16 mouse cellular contexts compared by ENCODE assay signal in the genomic region with DNA sequence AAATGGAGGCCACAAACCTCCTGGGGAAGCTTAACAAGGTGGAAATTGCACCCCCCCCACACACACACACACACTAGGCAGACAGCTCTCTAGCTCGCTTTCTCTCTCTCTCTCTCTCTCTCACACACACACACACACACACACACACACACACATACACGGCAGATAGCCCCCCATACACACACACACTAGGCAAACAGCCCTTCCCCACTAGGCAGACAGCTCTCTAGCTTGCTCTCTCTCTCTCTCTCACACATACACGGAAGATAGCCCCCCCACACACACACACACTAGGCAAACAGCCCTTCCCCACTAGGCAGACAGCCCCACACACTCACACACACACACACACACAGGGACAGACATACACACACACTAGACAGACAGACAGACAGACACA. TPM values are rescaled to one million over a fixed set of nuclear protein-coding genes. Genes with fewer than 3 reads are reported as not detected.
DNase-seq lines count a peak whose midpoint lies in the region; ATAC-seq and TF ChIP-seq lines count a peak whose summit lies in the region.
"Had no signal": no experiment of that assay in that cellular context is flagged by ENCODE, and none has a peak within 500 bp of the region (broad histone marks: within the 10 kb centered on the region; RNA-seq: fewer than 3 reads in every experiment).

No protein-coding gene starts in this region.

- no peak for TF ChIP-seq POLR2A in small intestine, adult 2 months (IDR thresholded peaks at IDR 0.05; ENCODE audit: low read depth, low read length)

- TF ChIP-seq CTCF in small intestine, adult 2 months (IDR thresholded peaks at IDR 0.05; ENCODE audit: extremely low read depth, insufficient read length, insufficient replicate concordance, low read depth, low read length), result no peak

- H3K9me3 ChIP-seq in heart, embryonic 12.5 days (replicated peaks), result no peaks in the 10 kb centered on the region
- no peaks in the 10 kb centered on the region for H3K9me3 ChIP-seq in limb, embryonic 12.5 days
- H3K9me3 ChIP-seq in limb, embryonic 10.5 days (replicated peaks), result no peaks in the 10 kb centered on the region
- no peaks in the 10 kb centered on the region for H3K9me3 ChIP-seq in embryonic facial prominence, embryonic 14.5 days (ENCODE audit: control insufficient read depth, low read length)
- H3K9me3 ChIP-seq: forebrain, embryonic 10.5 days; liver, embryonic 15.5 days; midbrain, embryonic 10.5 days had no signal

- intact Hi-C loops in heart, postnatal 14 days (cut with DNase I), result loop anchor here (5.0 kb wide), 1 partner anchor 50 kb away; the partner anchor contains the start of gene Abcc5

- peak overlapping the region; percentile 97 for H3K27ac ChIP-seq in heart, embryonic 12.5 days (ENCODE audit: poor library complexity, severe bottlenecking)
- peak overlapping the region; percentile 53; the same call in 1 of the 2 replicates for H3K27ac ChIP-seq in limb, embryonic 12.5 days
- H3K27ac ChIP-seq in limb, embryonic 10.5 days, result no peak overlapping the region
- H3K27ac ChIP-seq in embryonic facial prominence, embryonic 14.5 days (replicated peaks; ENCODE audit: low read depth, low read length), result peak overlapping the region; percentile 72
- peak overlapping the region; percentile 22; the same call in 1 of the 2 replicates for H3K27ac ChIP-seq in small intestine, adult 2 months (ENCODE audit: insufficient read depth, low read depth, low read length)
- H3K27ac ChIP-seq: forebrain, embryonic 10.5 days; hindbrain, postnatal 0 days; left cerebral cortex, adult 2 months; liver, embryonic 15.5 days; midbrain, embryonic 10.5 days had no signal

- no peaks in the 10 kb centered on the region for H3K36me3 ChIP-seq in heart, embryonic 12.5 days
- no peaks in the 10 kb centered on the region for H3K36me3 ChIP-seq in limb, embryonic 12.5 days
- H3K36me3 ChIP-seq in limb, embryonic 10.5 days, result no peaks in the 10 kb centered on the region
- H3K36me3 ChIP-seq in embryonic facial prominence, embryonic 14.5 days (ENCODE audit: control insufficient read depth, insufficient read depth, low read length), result no peaks in the 10 kb centered on the region
- H3K36me3 ChIP-seq in small intestine, adult 2 months (ENCODE audit: control insufficient read depth, insufficient read depth, low read length), result no peaks in the 10 kb centered on the region
- H3K36me3 ChIP-seq: forebrain, embryonic 10.5 days; liver, embryonic 15.5 days; midbrain, embryonic 10.5 days had no signal

- no peaks in the 10 kb centered on the region for H3K27me3 ChIP-seq in heart, embryonic 12.5 days (replicated peaks)
- H3K27me3 ChIP-seq in limb, embryonic 12.5 days, result no peaks in the 10 kb centered on the region
- H3K27me3 ChIP-seq in limb, embryonic 10.5 days (ENCODE audit: low read depth, poor library complexity, severe bottlenecking), result no peaks in the 10 kb centered on the region
- H3K27me3 ChIP-seq in embryonic facial prominence, embryonic 14.5 days (replicated peaks; ENCODE audit: control insufficient read depth, insufficient read depth, low read length), result no peaks in the 10 kb centered on the region
- H3K27me3 ChIP-seq in small intestine, adult 2 months (ENCODE audit: control insufficient read depth, insufficient read depth, low read length), result no peaks in the 10 kb centered on the region
- H3K27me3 ChIP-seq: liver, embryonic 15.5 days had no signal

- DNase-seq in heart, postnatal 14 days, result no peak
- DNase-seq in limb, embryonic 10.5 days (ENCODE audit: low spot score), result no peak
- DNase-seq in embryonic facial prominence, embryonic 14.5 days (ENCODE audit: low spot score), result no peak
- no peak for DNase-seq in ovary, adult 18-20 months (ENCODE audit: low spot score)
- no peak for DNase-seq in urinary bladder, postnatal 14 days (ENCODE audit: low spot score)
- DNase-seq: cerebellum, adult 11 months; gastrocnemius, postnatal 25 days; thymus, postnatal 36 days had no signal

- no peak overlapping the region for H3K4me3 ChIP-seq in heart, embryonic 12.5 days
- H3K4me3 ChIP-seq in limb, embryonic 12.5 days (replicated peaks), result no peak overlapping the region
- H3K4me3 ChIP-seq in limb, embryonic 10.5 days, result no peak overlapping the region
- no peak overlapping the region for H3K4me3 ChIP-seq in embryonic facial prominence, embryonic 14.5 days (ENCODE audit: low read depth, low read length)
- no peak overlapping the region for H3K4me3 ChIP-seq in small intestine, adult 2 months (ENCODE audit: low read depth, low read length)
- H3K4me3 ChIP-seq: forebrain, embryonic 10.5 days; left cerebral cortex, adult 2 months; liver, embryonic 15.5 days; midbrain, embryonic 10.5 days had no signal

- H3K4me2 ChIP-seq in heart, embryonic 12.5 days, result peak overlapping the region; percentile 31
- H3K4me2 ChIP-seq in limb, embryonic 12.5 days, result no peak overlapping the region
- no peak overlapping the region for H3K4me2 ChIP-seq in embryonic facial prominence, embryonic 14.5 days (ENCODE audit: low read depth, low read length)
- H3K4me2 ChIP-seq: liver, embryonic 15.5 days had no signal

- 14% methylated on average over 2 of the region's 3 CpGs for WGBS in heart, embryonic 12.5 days
- 71% methylated on average over 3 of the region's 3 CpGs for WGBS in limb, embryonic 12.5 days
- 75% methylated on average over 3 of the region's 3 CpGs for WGBS in limb, embryonic 10.5 days
- 45% methylated on average over 3 of the region's 3 CpGs for WGBS in embryonic facial prominence, embryonic 14.5 days
- 56% methylated on average over 3 of the region's 3 CpGs for WGBS in small intestine, adult 2 months

- peaks cover 33% of the 10 kb centered on the region for H3K4me1 ChIP-seq in heart, embryonic 12.5 days (replicated peaks)
- no peaks in the 10 kb centered on the region for H3K4me1 ChIP-seq in limb, embryonic 12.5 days (replicated peaks)
- peaks cover 7% of the 10 kb centered on the region; the same call in 1 of the 2 replicates for H3K4me1 ChIP-seq in limb, embryonic 10.5 days
- peaks cover 7% of the 10 kb centered on the region; the same call in 1 of the 2 replicates for H3K4me1 ChIP-seq in embryonic facial prominence, embryonic 14.5 days (ENCODE audit: control insufficient read depth, insufficient read depth, low read length)
- H3K4me1 ChIP-seq in small intestine, adult 2 months (ENCODE audit: control insufficient read depth, insufficient read depth, insufficient read length, low read length), result peaks cover 6% of the 10 kb centered on the region; the same call in 1 of the 2 replicates
- H3K4me1 ChIP-seq: liver, embryonic 15.5 days; midbrain, embryonic 10.5 days had no signal

- H3K9ac ChIP-seq in heart, embryonic 12.5 days, result peak overlapping the region; percentile 63
- no peak overlapping the region for H3K9ac ChIP-seq in limb, embryonic 12.5 days (replicated peaks)
- H3K9ac ChIP-seq in embryonic facial prominence, embryonic 14.5 days (ENCODE audit: low read depth, low read length), result no peak overlapping the region
- H3K9ac ChIP-seq: liver, embryonic 15.5 days had no signal

- peak; percentile 79 for ATAC-seq in heart, embryonic 12.5 days (ENCODE audit: insufficient number of reproducible peaks, low FRiP score)
- no peak for ATAC-seq in limb, embryonic 12.5 days (ENCODE audit: insufficient number of reproducible peaks, insufficient read depth, low FRiP score, low TSS enrichment, low read depth)
- no peak; the same call in none of the 2 replicates for ATAC-seq in embryonic facial prominence, embryonic 14.5 days (ENCODE audit: low read depth)
- ATAC-seq: hindbrain, postnatal 0 days had no signal

RNA-seq across cellular contexts. Expression of gene Eif2b5, which starts 21.3 kb away (rescaled TPM):
- 89.6 and 94.4 TPM in 2 replicates for polyA plus RNA-seq in heart, embryonic 12.5 days (2016; fragmentation: Nextera tagmentation; extraction: Ambion mirVana)
- 10 to 100 TPM; 49.7 to 50.4 TPM for total RNA-seq in heart, postnatal 14 days (2021)
- polyA plus RNA-seq in limb, embryonic 12.5 days (2016; fragmentation: Nextera tagmentation; extraction: Ambion mirVana), result 140 and 144 TPM in 2 replicates
- polyA plus RNA-seq in limb, embryonic 10.5 days (2016; fragmentation: Nextera tagmentation; extraction: Ambion mirVana), result 164 and 173 TPM in 2 replicates
- polyA plus RNA-seq in embryonic facial prominence, embryonic 14.5 days (2014; fragmentation: Nextera tagmentation; extraction: Ambion mirVana), result 82.4 and 88.0 TPM in 2 replicates
- 11.7 and 16.1 TPM in 2 replicates for polyA plus RNA-seq in small intestine, adult 2 months (2012; rRNA removed)

RNA-seq across cellular contexts. Expression of gene Dvl3, which starts 39.5 kb away (rescaled TPM):
- polyA plus RNA-seq in heart, embryonic 12.5 days (2016; fragmentation: Nextera tagmentation; extraction: Ambion mirVana), result 31.1 and 34.1 TPM in 2 replicates
- 10 to 100 TPM; 51.1 to 51.7 TPM for total RNA-seq in heart, postnatal 14 days (2021)
- polyA plus RNA-seq in limb, embryonic 12.5 days (2016; fragmentation: Nextera tagmentation; extraction: Ambion mirVana), result 27.8 and 35.3 TPM in 2 replicates
- polyA plus RNA-seq in limb, embryonic 10.5 days (2016; fragmentation: Nextera tagmentation; extraction: Ambion mirVana), result 28.6 and 33.5 TPM in 2 replicates
- polyA plus RNA-seq in embryonic facial prominence, embryonic 14.5 days (2014; fragmentation: Nextera tagmentation; extraction: Ambion mirVana), result 26.5 and 30.8 TPM in 2 replicates
- polyA plus RNA-seq in small intestine, adult 2 months (2012; rRNA removed), result 33.8 and 52.4 TPM in 2 replicates

RNA-seq across cellular contexts. Expression of gene Abcc5, which starts 51.1 kb away (rescaled TPM):
- 86.0 and 94.9 TPM in 2 replicates for polyA plus RNA-seq in heart, embryonic 12.5 days (2016; fragmentation: Nextera tagmentation; extraction: Ambion mirVana)
- 10 to 100 TPM; 42.0 to 43.3 TPM for total RNA-seq in heart, postnatal 14 days (2021)
- polyA plus RNA-seq in limb, embryonic 12.5 days (2016; fragmentation: Nextera tagmentation; extraction: Ambion mirVana), result 85.1 and 92.7 TPM in 2 replicates
- polyA plus RNA-seq in limb, embryonic 10.5 days (2016; fragmentation: Nextera tagmentation; extraction: Ambion mirVana), result 47.9 and 62.0 TPM in 2 replicates
- 63.5 and 63.8 TPM in 2 replicates for polyA plus RNA-seq in embryonic facial prominence, embryonic 14.5 days (2014; fragmentation: Nextera tagmentation; extraction: Ambion mirVana)
- polyA plus RNA-seq in small intestine, adult 2 months (2012; rRNA removed), result 17.7 and 19.1 TPM in 2 replicates

RNA-seq across cellular contexts. Expression of gene Ap2m1, which starts 58.0 kb away (rescaled TPM):
- 487 and 490 TPM in 2 replicates for polyA plus RNA-seq in heart, embryonic 12.5 days (2016; fragmentation: Nextera tagmentation; extraction: Ambion mirVana)
- total RNA-seq in heart, postnatal 14 days (2021), result 100 to 1,000 TPM; 218 to 220 TPM
- 616 and 634 TPM in 2 replicates for polyA plus RNA-seq in limb, embryonic 12.5 days (2016; fragmentation: Nextera tagmentation; extraction: Ambion mirVana)
- 536 and 586 TPM in 2 replicates for polyA plus RNA-seq in limb, embryonic 10.5 days (2016; fragmentation: Nextera tagmentation; extraction: Ambion mirVana)
- 573 and 628 TPM in 2 replicates for polyA plus RNA-seq in embryonic facial prominence, embryonic 14.5 days (2014; fragmentation: Nextera tagmentation; extraction: Ambion mirVana)
- polyA plus RNA-seq in small intestine, adult 2 months (2012; rRNA removed), result 177 and 508 TPM in 2 replicates
